Mouse (Mus musculus): ENCODE results near the gene Ets1. TPM values are rescaled to one million over a fixed set of nuclear protein-coding genes. Genes with fewer than 3 reads are reported as not detected.
A peak's percentile ranks its signal among the peaks of the same experiment; 100 is the strongest.

The Ets1 gene
- polyA plus RNA-seq, 1 experiment from 2014 or later, result 48.5 TPM

- ATAC-seq (ENCODE audit: insufficient number of reproducible peaks, insufficient read depth, low FRiP score, low TSS enrichment, low read depth), result no peak
- Histone ChIP-seq H3K4me3 (replicated peaks) (peak overlapping the region; percentile 68), H3K9ac (replicated peaks) (peak overlapping the region; percentile 80), H3K4me1 (replicated peaks) (peaks cover 46% of the 10 kb centered on the region), H3K27me3 (no peaks in the 10 kb centered on the region), H3K9me3 (no peaks in the 10 kb centered on the region), H3K36me3 (no peaks in the 10 kb centered on the region), H3K27ac (peak overlapping the region; percentile 90), H3K4me2 (peak overlapping the region; percentile 71)
- 47% methylated on average over 9 of the region's 9 CpGs for WGBS
Observed at GRCm38 (mm10) chr9:32697291-32698110, 61.5 kb downstream of the Ets1 start.

DNA sequence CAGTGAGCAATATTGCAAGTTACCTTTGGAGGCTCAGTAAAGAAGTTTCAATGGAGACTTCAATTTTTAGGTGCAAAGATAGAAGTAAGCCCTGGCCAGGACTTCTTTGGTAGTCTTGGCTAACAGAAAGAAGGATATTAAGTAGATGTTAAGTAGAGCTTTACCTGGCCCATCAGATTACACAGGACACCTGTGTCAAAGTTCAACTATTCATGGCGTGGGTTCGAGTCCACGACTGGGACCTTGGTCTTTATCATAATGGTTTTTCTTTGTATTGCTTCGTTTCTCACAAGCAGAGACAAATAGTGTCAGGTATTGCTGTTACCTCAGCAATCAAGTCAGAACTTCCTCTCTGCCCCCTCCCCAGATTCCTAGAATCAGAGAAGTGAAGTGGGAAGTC, 62.7 kb downstream of the Ets1 start:
- Histone ChIP-seq H3K4me1 (replicated peaks) (peaks cover 53% of the 10 kb centered on the region), H3K4me3 (replicated peaks) (no peak overlapping the region), H3K36me3 (no peaks in the 10 kb centered on the region), H3K4me2 (peak overlapping the region; percentile 17; the same call in 1 of the 2 replicates), H3K9me3 (no peaks in the 10 kb centered on the region), H3K27ac (no peak overlapping the region), H3K27me3 (no peaks in the 10 kb centered on the region), H3K9ac (replicated peaks) (no peak overlapping the region)
- no peak for ATAC-seq (ENCODE audit: insufficient number of reproducible peaks, insufficient read depth, low FRiP score, low TSS enrichment, low read depth)
- 82% methylated on average over 4 of the region's 4 CpGs for WGBS

GRCm38 (mm10) chr9:32699391-32699841, 63.4 kb downstream of the Ets1 start:
- no peak overlapping the region for H3K4me3 ChIP-seq (replicated peaks)
- H3K27me3 ChIP-seq, result no peaks in the 10 kb centered on the region
- H3K9ac ChIP-seq (replicated peaks), result no peak overlapping the region
- WGBS, result 76% methylated on average over 8 of the region's 8 CpGs
- no peak for ATAC-seq (ENCODE audit: insufficient number of reproducible peaks, insufficient read depth, low FRiP score, low TSS enrichment, low read depth)
- H3K9me3 ChIP-seq, result no peaks in the 10 kb centered on the region
- no peak overlapping the region for H3K27ac ChIP-seq
- peaks cover 55% of the 10 kb centered on the region for H3K4me1 ChIP-seq (replicated peaks)
- H3K36me3 ChIP-seq, result no peaks in the 10 kb centered on the region
- H3K4me2 ChIP-seq, result peak overlapping the region; percentile 17; the same call in 1 of the 2 replicates

- H3K4me1 ChIP-seq (replicated peaks), result peaks cover 57% of the 10 kb centered on the region
- H3K9me3 ChIP-seq, result no peaks in the 10 kb centered on the region
- ATAC-seq (ENCODE audit: insufficient number of reproducible peaks, insufficient read depth, low FRiP score, low TSS enrichment, low read depth), result no peak
- H3K36me3 ChIP-seq, result no peaks in the 10 kb centered on the region
- H3K4me3 ChIP-seq (replicated peaks), result no peak overlapping the region
- 75% methylated on average over 7 of the region's 7 CpGs for WGBS
- no peak overlapping the region for H3K27ac ChIP-seq
- no peaks in the 10 kb centered on the region for H3K27me3 ChIP-seq
- no peak overlapping the region for H3K9ac ChIP-seq (replicated peaks)
- H3K4me2 ChIP-seq, result peak overlapping the region; percentile 17; the same call in 1 of the 2 replicates
Observed at GRCm38 (mm10) chr9:32700091-32700905, 64.3 kb downstream of the Ets1 start.

DNA sequence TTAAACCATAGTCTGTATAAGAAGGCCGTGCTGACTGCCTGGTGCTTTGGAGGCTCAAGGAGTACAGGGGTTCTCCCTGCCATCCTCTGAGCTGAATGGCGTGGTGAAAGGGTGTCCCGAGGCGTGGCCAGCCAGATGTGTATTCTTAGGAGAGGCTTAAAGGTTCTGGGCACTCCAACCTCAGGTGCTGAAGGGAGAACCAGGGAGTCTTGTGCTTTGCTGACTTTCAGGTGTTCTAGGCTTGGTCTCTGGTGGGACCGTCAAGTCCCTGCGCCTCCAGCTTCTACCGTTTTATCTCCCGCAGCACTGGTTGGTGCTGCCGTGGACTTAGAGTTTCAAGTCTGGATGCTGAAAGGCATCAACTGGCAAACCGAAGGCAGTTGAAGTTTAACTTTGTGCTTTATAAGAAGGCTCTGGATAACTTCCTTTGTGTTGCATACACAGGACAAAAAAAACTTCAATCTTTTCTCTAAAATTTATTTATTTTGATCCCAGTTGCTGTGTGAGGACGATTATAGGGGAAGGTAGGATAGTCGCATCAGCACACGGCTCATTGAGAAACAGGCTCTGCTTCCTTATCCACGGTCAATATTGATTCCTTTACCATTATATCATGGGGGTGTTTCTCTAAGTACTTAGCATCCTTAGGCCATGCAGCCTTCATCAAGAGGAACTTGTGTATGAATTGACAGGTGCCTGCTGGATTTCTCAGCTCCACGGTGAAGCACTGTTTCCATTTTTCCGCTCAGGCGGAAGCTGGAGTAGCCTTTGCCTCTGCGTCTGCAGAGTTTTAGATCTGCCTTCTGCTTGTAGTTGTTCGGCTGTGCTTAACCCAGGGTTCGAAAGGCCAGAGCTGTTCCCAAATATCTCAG, 65.3 kb downstream of the Ets1 start:
- 82% methylated on average over 20 of the region's 20 CpGs for WGBS

GRCm38 (mm10) chr9:32701998-32702305, 65.9 kb downstream of the Ets1 start:
- Histone ChIP-seq H3K4me2 (no peak overlapping the region), H3K4me3 (replicated peaks) (no peak overlapping the region), H3K36me3 (no peaks in the 10 kb centered on the region), H3K9ac (replicated peaks) (no peak overlapping the region), H3K27ac (no peak overlapping the region), H3K4me1 (replicated peaks) (peaks cover 70% of the 10 kb centered on the region), H3K9me3 (no peaks in the 10 kb centered on the region), H3K27me3 (no peaks in the 10 kb centered on the region)
- 73% methylated on average over 2 of the region's 2 CpGs for WGBS
- no peak for ATAC-seq (ENCODE audit: insufficient number of reproducible peaks, insufficient read depth, low FRiP score, low TSS enrichment, low read depth)

More for the DNA sequence above, 65.3 kb downstream of the Ets1 start:
- Histone ChIP-seq H3K4me1 (replicated peaks) (peaks cover 67% of the 10 kb centered on the region), H3K4me2 (no peak overlapping the region), H3K9ac (replicated peaks) (no peak overlapping the region), H3K27ac (no peak overlapping the region), H3K36me3 (no peaks in the 10 kb centered on the region), H3K4me3 (replicated peaks) (no peak overlapping the region), H3K27me3 (no peaks in the 10 kb centered on the region), H3K9me3 (no peaks in the 10 kb centered on the region)
- no peak for ATAC-seq (ENCODE audit: insufficient number of reproducible peaks, insufficient read depth, low FRiP score, low TSS enrichment, low read depth)

DNA sequence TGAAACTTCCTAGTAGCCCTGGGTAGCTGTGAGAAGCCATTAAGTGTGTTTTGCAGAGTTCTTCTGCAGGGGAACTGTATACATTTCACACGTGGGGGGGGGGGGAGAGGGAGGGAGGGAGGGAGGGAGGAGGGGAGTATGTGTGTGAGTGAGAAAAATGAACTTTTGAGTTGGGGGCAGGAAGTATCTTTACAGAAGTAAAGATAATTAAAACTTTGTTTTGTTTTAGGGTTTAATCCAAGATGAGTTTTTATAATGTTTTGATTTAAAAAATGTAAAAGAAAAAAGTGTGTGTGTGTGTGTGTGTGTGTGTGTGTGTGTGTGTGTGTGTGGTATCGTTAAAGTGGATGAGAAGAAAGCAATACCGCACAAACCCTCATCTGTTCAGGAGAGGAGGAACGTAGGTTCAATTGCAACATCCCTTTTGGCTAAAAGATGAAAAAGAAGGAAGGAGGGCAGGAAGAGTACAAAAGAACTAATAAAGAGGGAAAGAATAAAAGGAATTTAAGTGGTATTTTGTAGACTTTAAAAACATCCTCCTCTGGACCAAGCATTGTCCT, 66.9 kb downstream of the Ets1 start:
- Histone ChIP-seq H3K9ac (replicated peaks) (no peak overlapping the region), H3K27ac (no peak overlapping the region), H3K27me3 (no peaks in the 10 kb centered on the region), H3K9me3 (no peaks in the 10 kb centered on the region), H3K4me3 (replicated peaks) (no peak overlapping the region), H3K36me3 (no peaks in the 10 kb centered on the region), H3K4me2 (no peak overlapping the region), H3K4me1 (replicated peaks) (peaks cover 69% of the 10 kb centered on the region)
- no peak for ATAC-seq (ENCODE audit: insufficient number of reproducible peaks, insufficient read depth, low FRiP score, low TSS enrichment, low read depth)
- 37% methylated on average over 4 of the region's 4 CpGs for WGBS

GRCm38 (mm10) chr9:32703976-32704745, 68.1 kb downstream of the Ets1 start:
- no peak overlapping the region for H3K4me2 ChIP-seq
- no peaks in the 10 kb centered on the region for H3K27me3 ChIP-seq
- 0 out of 2 replicates have a peak overlapping the region, but pooled peaks have one; percentile 4 for H3K27ac ChIP-seq
- 75% methylated on average over 7 of the region's 7 CpGs for whole genome bisulfite sequencing
- no peaks in the 10 kb centered on the region for H3K36me3 ChIP-seq
- peaks cover 77% of the 10 kb centered on the region for H3K4me1 ChIP-seq (replicated peaks)
- H3K4me3 ChIP-seq (replicated peaks), result no peak overlapping the region
- H3K9ac ChIP-seq (replicated peaks), result no peak overlapping the region
- no peak for ATAC-seq (ENCODE audit: insufficient number of reproducible peaks, insufficient read depth, low FRiP score, low TSS enrichment, low read depth)
- no peaks in the 10 kb centered on the region for H3K9me3 ChIP-seq

- 75% methylated on average over 9 of the region's 9 CpGs for WGBS
- no peaks in the 10 kb centered on the region for H3K36me3 ChIP-seq
- H3K9me3 ChIP-seq, result no peaks in the 10 kb centered on the region
- no peaks in the 10 kb centered on the region for H3K27me3 ChIP-seq
- no peak overlapping the region for H3K9ac ChIP-seq (replicated peaks)
- H3K4me2 ChIP-seq, result no peak overlapping the region
- no peak overlapping the region for H3K4me3 ChIP-seq (replicated peaks)
- ATAC-seq (ENCODE audit: insufficient number of reproducible peaks, insufficient read depth, low FRiP score, low TSS enrichment, low read depth), result no peak
- peaks cover 77% of the 10 kb centered on the region for H3K4me1 ChIP-seq (replicated peaks)
- no peak overlapping the region; the same call in 1 of the 2 replicates for H3K27ac ChIP-seq
Observed at GRCm38 (mm10) chr9:32705827-32706478, 69.9 kb downstream of the Ets1 start.

GRCm38 (mm10) chr9:32707436-32707835, 71.4 kb downstream of the Ets1 start:
- no peak overlapping the region for H3K4me2 ChIP-seq
- no peaks in the 10 kb centered on the region for H3K36me3 ChIP-seq
- no peaks in the 10 kb centered on the region for H3K27me3 ChIP-seq
- H3K4me3 ChIP-seq (replicated peaks), result no peak overlapping the region
- no peak overlapping the region for H3K9ac ChIP-seq (replicated peaks)
- H3K9me3 ChIP-seq, result no peaks in the 10 kb centered on the region
- 74% methylated on average over 3 of the region's 3 CpGs for WGBS
- H3K4me1 ChIP-seq (replicated peaks), result peaks cover 77% of the 10 kb centered on the region
- ATAC-seq (ENCODE audit: insufficient number of reproducible peaks, insufficient read depth, low FRiP score, low TSS enrichment, low read depth), result no peak
- no peak overlapping the region for H3K27ac ChIP-seq

Data from limb, embryonic 12.5 days (tissue).